Mouse (Mus musculus) forebrain, embryonic 11.5 days (tissue): ENCODE data around the gene Brd9. TPM values are rescaled to one million over a fixed set of nuclear protein-coding genes. Genes with fewer than 3 reads are reported as not detected.
"Not testable (repeated sequence)": the region's sequence is repeated elsewhere in the genome, so short reads cannot be mapped to it uniquely, and the experiment has no call there.

Experiments
- ATAC-seq: fragments of 200-750 bp; cut with Nextera tagmentation; replicated peaks from 2 replicates; pipeline ENCODE4 v1.8.0; 2017; ENCODE audit warnings: moderate TSS enrichment; ENCODE audit not compliant: low FRiP score
- DNase-seq: peaks from one replicate; pipeline ENCODE4 v3.0.0-alpha.2; 2017; ENCODE audit warnings: low spot score
- H3K27ac ChIP-seq: fragments of 300-500 bp; sonication (generic); 2 replicates; pipeline ENCODE4 v1.5.1; 2014; ENCODE audit warnings: low read depth, low read length
- H3K27me3 ChIP-seq: fragments of 300-500 bp; sonication (generic); 2 replicates; pipeline ENCODE4 v1.6.1; 2014; ENCODE audit warnings: mild to moderate bottlenecking, low read length, mixed read lengths; ENCODE audit not compliant: control insufficient read depth, insufficient read depth
- H3K36me3 ChIP-seq: fragments of 300-500 bp; sonication (generic); 2 replicates; pipeline ENCODE4 v1.6.1; 2014; ENCODE audit warnings: mild to moderate bottlenecking, low read length, moderate library complexity, mixed read lengths; ENCODE audit not compliant: control insufficient read depth, insufficient read depth
- H3K4me1 ChIP-seq: fragments of 300-500 bp; sonication (generic); replicated peaks from 2 replicates; pipeline ENCODE4 v1.6.1; 2014; ENCODE audit warnings: low read length, mixed read lengths; ENCODE audit not compliant: control insufficient read depth, insufficient read depth
- H3K4me2 ChIP-seq: fragments of 300-500 bp; sonication (generic); 2 replicates; pipeline ENCODE4 v1.6.1; 2014; ENCODE audit warnings: low read depth, mild to moderate bottlenecking, low read length, moderate library complexity, mixed read lengths; ENCODE audit not compliant: severe bottlenecking
- H3K4me3 ChIP-seq: fragments of 300-500 bp; sonication (generic); 2 replicates; pipeline ENCODE4 v1.5.1; 2014; ENCODE audit warnings: low read depth, low read length
- H3K9ac ChIP-seq: fragments of 300-500 bp; sonication (generic); 2 replicates; pipeline ENCODE4 v1.6.1; 2014; ENCODE audit warnings: low read length
- H3K9me3 ChIP-seq: fragments of 300-500 bp; sonication (generic); 2 replicates; pipeline ENCODE4 v1.6.1; 2016; ENCODE audit warnings: low read length, mixed read lengths; ENCODE audit not compliant: control insufficient read depth
- WGBS: fragments of 180-500 bp; shearing (Covaris S2); extraction: QIAGEN DNeasy Blood & Tissue Kit; methylation state at CpG from one replicate; pipeline ENCODE4 v1.1.7; 2014; 5-methylcytosine and 5-hydroxymethylcytosine counted together
- microRNA-seq: library from miRNA; unstranded; fragments of <30 nt; microRNA quantifications from one replicate; pipeline ENCODE4, GENCODE M21; 2016; ENCODE audit not compliant: insufficient number of aligned reads
- polyA plus RNA-seq: library from polyadenylated mRNA; unstranded; fragments of >200 nt; fragmentation: Nextera tagmentation; extraction: Ambion mirVana; gene quantifications from 2 replicates; pipeline ENCODE4 v1.2.1, GENCODE M21; 2014

Gene Brd9
- polyA plus RNA-seq, 1 experiment from 2014 or later, result 73.4 TPM

DNA sequence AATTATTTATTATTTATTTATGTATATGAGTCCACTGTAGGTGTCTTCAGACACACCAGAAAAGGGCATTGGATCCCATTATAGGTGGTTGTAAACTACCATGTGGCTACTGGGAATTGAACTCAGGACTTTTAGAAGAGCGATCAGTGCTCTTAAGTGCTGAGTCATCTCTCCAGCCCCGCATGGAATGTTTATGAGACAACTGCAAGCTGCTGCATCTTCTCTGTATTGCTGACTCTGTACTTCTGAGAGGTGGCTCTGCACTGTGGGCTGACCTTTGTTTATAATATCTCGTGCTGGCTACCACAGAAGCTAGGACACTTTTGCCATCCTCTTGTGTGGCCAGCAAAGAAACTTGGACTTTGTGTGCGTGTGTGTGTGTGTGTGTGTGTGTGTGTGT, 63.9 kb downstream of the Brd9 start:
- ATAC-seq (no peak), DNase-seq (no peak)
- Histone ChIP-seq H3K36me3 (no peaks in the 10 kb centered on the region), H3K27me3 (no peaks in the 10 kb centered on the region), H3K9me3 (no peaks in the 10 kb centered on the region), H3K4me1 (no peaks in the 10 kb centered on the region), H3K4me3 (no peak overlapping the region), H3K4me2 (no peak overlapping the region), H3K9ac (no peak overlapping the region), H3K27ac (no peak overlapping the region)
- 80% methylated on average over 4 of the region's 4 CpGs for WGBS

DNA sequence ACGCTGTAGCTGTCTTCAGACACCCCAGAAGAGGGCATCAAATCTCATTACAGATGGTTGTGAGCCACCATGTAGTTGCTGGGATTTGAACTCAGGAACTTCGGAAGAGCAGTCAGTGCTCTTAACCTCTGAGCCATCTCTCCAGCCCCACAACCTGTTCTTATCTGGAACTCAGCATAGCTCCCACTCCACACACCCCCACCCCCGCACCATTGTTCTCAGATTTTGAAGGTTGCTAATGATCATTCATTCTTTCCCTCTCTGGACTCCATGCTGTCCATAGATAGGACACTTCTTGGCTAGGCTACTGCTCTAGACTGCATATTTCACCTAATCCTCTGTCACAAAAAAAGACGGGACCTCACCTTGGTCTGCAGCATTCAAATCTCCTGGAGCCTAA, 69.3 kb downstream of the Brd9 start:
- not testable (repeated sequence) for H3K9ac ChIP-seq, H3K4me2 ChIP-seq, H3K27me3 ChIP-seq, DNase-seq, H3K27ac ChIP-seq, H3K4me1 ChIP-seq, H3K9me3 ChIP-seq, H3K4me3 ChIP-seq, ATAC-seq, H3K36me3 ChIP-seq
- 88% methylated on average over 4 of the region's 4 CpGs for WGBS

DNA sequence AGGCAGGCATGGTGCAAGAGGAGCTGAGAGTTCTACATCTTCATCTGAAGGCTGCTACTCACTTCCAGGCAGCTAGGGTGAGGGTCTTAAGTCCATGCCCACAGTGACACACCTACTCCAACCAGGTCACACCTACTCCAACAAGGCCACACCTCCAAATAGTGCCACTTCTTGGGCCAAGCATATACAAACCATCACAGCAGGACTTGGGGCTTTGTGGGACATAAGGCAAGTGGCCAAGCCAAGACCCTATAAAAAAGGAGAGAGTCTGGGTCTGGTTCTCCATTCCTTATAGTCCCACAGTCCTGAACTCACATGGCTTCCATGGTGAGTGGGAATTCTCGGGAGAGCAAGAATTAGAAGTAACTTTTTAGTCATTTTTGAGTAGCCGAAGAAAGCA, 70.6 kb downstream of the Brd9 start:
- DNase-seq, H3K9me3 ChIP-seq, H3K4me3 ChIP-seq, H3K4me1 ChIP-seq, H3K36me3 ChIP-seq, H3K27me3 ChIP-seq, H3K27ac ChIP-seq, ATAC-seq, H3K9ac ChIP-seq, H3K4me2 ChIP-seq: not testable (repeated sequence)
- WGBS, result 76% methylated on average over 2 of the region's 2 CpGs

DNA sequence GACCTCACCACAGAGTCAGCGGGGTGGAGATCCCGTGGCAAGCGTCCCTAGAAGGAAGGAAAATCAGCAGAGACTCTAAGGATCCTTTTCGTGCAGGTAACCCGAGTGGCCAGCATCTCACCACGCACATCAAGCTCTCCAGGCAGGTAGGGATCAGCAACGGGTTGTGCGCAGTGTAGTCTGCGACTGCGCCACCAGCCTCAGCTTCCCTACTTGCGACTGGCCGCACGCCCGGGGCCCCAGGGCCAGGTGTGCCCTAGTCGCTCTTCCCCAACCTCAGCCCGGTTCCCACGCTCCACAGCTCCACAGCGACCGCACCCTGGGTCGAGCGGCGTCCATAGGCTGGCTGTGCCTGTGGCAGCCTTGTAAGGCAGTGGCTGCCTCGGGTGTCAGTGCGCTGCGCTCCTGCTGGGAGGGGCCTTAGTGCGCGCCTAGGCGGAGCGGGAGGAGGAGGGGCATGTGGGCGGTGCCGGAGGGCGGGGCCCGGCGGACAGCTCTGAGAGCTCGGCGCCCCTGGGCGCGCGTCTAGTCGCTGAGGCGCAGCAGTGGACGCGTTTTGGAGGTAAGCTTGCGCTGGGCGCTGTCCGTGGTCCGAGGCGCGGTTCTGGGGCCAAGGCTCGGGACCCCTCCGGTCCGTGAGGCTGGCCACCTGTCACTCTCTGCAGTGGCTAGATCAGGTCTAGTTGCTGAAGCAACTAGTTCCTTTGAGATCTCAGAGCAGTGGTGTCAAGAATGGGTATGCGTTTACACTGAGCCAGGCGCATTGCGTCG, 71.5 kb downstream of the Brd9 start, which contains the start of gene Tppp:
Tppp (plus strand) TSS at position 460 of the 771 bp plus-strand sequence.
- ATAC-seq (peak; percentile 93), DNase-seq (peak; percentile 89)
- Histone ChIP-seq H3K27me3 (peaks cover 4% of the 10 kb centered on the region; the same call in 1 of the 2 replicates), H3K9me3 (no peaks in the 10 kb centered on the region), H3K4me3 (peak within 1 kb of the TSS; percentile 50), H3K9ac (peak within 1 kb of the TSS; percentile 55), H3K4me2 (peak within 1 kb of the TSS; percentile 97), H3K27ac (no peak within 1 kb of the TSS), H3K4me1 (peaks cover 2% of the 10 kb centered on the region; the same call in 1 of the 2 replicates), H3K36me3 (no peaks in the 10 kb centered on the region)
- under 1% methylated on average over 56 of the region's 56 CpGs for WGBS

DNA sequence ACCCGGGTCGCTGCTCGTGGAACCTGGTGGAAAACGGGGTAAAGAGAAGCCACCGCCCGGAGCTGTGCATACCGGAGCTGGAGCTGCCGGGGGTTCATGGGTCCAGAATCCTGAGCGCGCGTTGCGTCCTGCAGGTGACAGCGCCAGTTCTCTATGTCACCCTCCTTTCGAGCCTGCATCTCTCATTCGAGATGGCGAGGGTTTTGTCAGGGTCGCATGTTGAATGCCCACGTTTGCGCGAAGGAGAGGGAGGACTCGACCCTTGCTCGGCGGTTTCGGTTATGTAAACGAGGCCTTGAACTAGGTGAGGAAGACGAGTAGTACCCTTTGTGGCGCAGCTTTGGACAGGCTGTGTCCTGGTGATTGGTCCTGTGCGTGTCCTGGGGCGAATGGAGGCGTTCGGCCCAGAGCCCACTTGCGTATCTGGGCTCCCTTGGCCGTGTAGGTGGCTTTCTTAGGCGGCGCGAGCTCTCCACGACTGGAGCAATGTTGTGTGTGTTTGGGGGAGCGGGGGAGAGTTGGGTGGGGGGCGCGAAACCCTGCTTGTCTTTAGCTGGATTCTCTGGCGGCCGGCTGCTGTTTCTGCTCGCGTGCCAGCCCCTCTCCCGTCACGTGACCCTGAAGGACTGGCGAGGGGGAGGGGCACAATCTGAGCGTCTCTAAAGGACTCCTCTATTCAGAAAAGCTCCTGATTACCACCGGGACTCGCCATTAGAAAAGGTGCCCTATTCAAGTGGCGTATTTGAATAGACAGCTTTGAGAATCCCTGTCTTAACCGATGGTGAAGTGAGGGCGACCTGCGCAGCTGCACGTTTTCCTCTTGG, 72.4 kb downstream of the Brd9 start:
- no peaks in the 10 kb centered on the region for H3K9me3 ChIP-seq
- H3K27me3 ChIP-seq, result peaks cover 4% of the 10 kb centered on the region; the same call in 1 of the 2 replicates
- H3K4me1 ChIP-seq, result peaks cover 2% of the 10 kb centered on the region; the same call in 1 of the 2 replicates
- peak overlapping the region; percentile 97 for H3K4me2 ChIP-seq
- H3K27ac ChIP-seq, result no peak overlapping the region
- no peaks in the 10 kb centered on the region for H3K36me3 ChIP-seq
- H3K4me3 ChIP-seq, result peak overlapping the region; percentile 50
- under 1% methylated on average over 55 of the region's 55 CpGs for WGBS
- DNase-seq (peak; percentile 88), ATAC-seq (peak; percentile 80)
- peak overlapping the region; percentile 55 for H3K9ac ChIP-seq

Small RNAs within 50 kb of the gene (microRNA-seq; reads per million reads assigned to microRNA genes)
- not detected for gene Gm25197

Other genes with a start within 250 kb of the Brd9 start
- not detected in 2 replicates for gene Slc6a19, start 232.9 kb upstream of the Brd9 start, polyA plus RNA-seq
- 55.6 and 60.2 TPM in 2 replicates for gene Slc12a7, start 204.7 kb upstream of the Brd9 start, polyA plus RNA-seq
- gene Nkd2, start 90.2 kb upstream of the Brd9 start, polyA plus RNA-seq, result 12.3 and 13.5 TPM in 2 replicates
- gene Trip13, start within 50 bp of the Brd9 start, polyA plus RNA-seq, result 59.9 and 60.0 TPM in 2 replicates
- not detected in 2 replicates for gene Zdhhc11, start 26.0 kb downstream of the Brd9 start, polyA plus RNA-seq
- gene Tppp, start 71.6 kb downstream of the Brd9 start, polyA plus RNA-seq, result 3.3 and 3.6 TPM in 2 replicates
- 24.6 and 26.1 TPM in 2 replicates for gene Cep72, start 124.5 kb downstream of the Brd9 start, polyA plus RNA-seq
- not detected in 2 replicates for gene Slc9a3, start 183.6 kb downstream of the Brd9 start, polyA plus RNA-seq